Mouse (Mus musculus) limb, embryonic 14.5 days (tissue): Measurements from ENCODE around the gene Vrk1. TPM values are rescaled to one million over a fixed set of nuclear protein-coding genes. Genes with fewer than 3 reads are reported as not detected.

ENCODE experiments used
- ATAC-seq: fragments of 200-750 bp; cut with Nextera tagmentation; 2 replicates; pipeline ENCODE4 v1.8.0; 2017; ENCODE audit warnings: low read depth, moderate number of reproducible peaks, moderate TSS enrichment; ENCODE audit not compliant: low FRiP score
- DNase-seq: peaks from one replicate; pipeline ENCODE4 v3.0.0-alpha.2; 2015; ENCODE audit warnings: low spot score
- H3K27ac ChIP-seq: fragments of 300-500 bp; sonication (generic); replicated peaks from 2 replicates; pipeline ENCODE4 v1.5.1; 2014; ENCODE audit warnings: low read depth, mild to moderate bottlenecking, low read length, moderate library complexity, mixed read lengths
- H3K27me3 ChIP-seq: fragments of 300-500 bp; sonication (generic); 2 replicates; pipeline ENCODE4 v1.6.1; 2014; ENCODE audit warnings: low read length, mixed read lengths; ENCODE audit not compliant: control insufficient read depth, insufficient read depth
- H3K36me3 ChIP-seq: fragments of 300-500 bp; sonication (generic); 2 replicates; pipeline ENCODE4 v1.6.1; 2014; ENCODE audit warnings: mild to moderate bottlenecking, low read length, moderate library complexity, mixed read lengths; ENCODE audit not compliant: control insufficient read depth, insufficient read depth
- H3K4me1 ChIP-seq: fragments of 300-500 bp; sonication (generic); 2 replicates; pipeline ENCODE4 v1.6.1; 2014; ENCODE audit warnings: antibody characterized with exemption, low read length, mixed read lengths; ENCODE audit not compliant: control insufficient read depth, insufficient read depth
- H3K4me2 ChIP-seq: fragments of 300-500 bp; sonication (generic); replicated peaks from 2 replicates; pipeline ENCODE4 v1.6.1; 2014; ENCODE audit warnings: low read depth, mild to moderate bottlenecking, low read length, moderate library complexity; ENCODE audit not compliant: severe bottlenecking
- H3K4me3 ChIP-seq: fragments of 300-500 bp; sonication (generic); replicated peaks from 2 replicates; pipeline ENCODE4 v1.5.1; 2014; ENCODE audit warnings: low read length
- H3K9ac ChIP-seq: fragments of 300-500 bp; sonication (generic); 2 replicates; pipeline ENCODE4 v1.6.1; 2014; ENCODE audit warnings: mild to moderate bottlenecking, low read depth, low read length, moderate library complexity; ENCODE audit not compliant: severe bottlenecking
- H3K9me3 ChIP-seq: fragments of 300-500 bp; sonication (generic); 2 replicates; pipeline ENCODE4 v1.6.1; 2016; ENCODE audit warnings: low read length; ENCODE audit not compliant: control insufficient read depth
- POLR2A ChIP-seq: fragments of 200-500 bp; IDR thresholded peaks from 2 replicates; pipeline ENCODE4 v1.8.0; 2012; ENCODE audit warnings: inconsistent platforms, mild to moderate bottlenecking, moderate library complexity, borderline replicate concordance; ENCODE audit not compliant: insufficient read depth, insufficient read length; ENCODE audit errors: extremely low read depth
- WGBS: fragments of 180-500 bp; shearing (Covaris S2); extraction: QIAGEN DNeasy Blood & Tissue Kit; methylation state at CpG from one replicate; pipeline ENCODE4 v1.1.7; 2014; 5-methylcytosine and 5-hydroxymethylcytosine counted together
- polyA plus RNA-seq, 2 experiments: library from polyadenylated mRNA; depleted of rRNA in 1 of 2; stranded (reverse) in 1 of 2; unstranded in 1 of 2; fragments of >200 nt; fragmentation: Nextera tagmentation in 1 of 2; extraction: Ambion mirVana in 1 of 2; gene quantifications; 2 replicates each; pipeline versions ENCODE4 v1.2.1 to v1.2.3; 2012 to 2014

Gene Vrk1
- polyA plus RNA-seq, 2 experiments = 36.1 to 50.2 TPM

GRCm38 (mm10) chr12:106046143-106046795, 36.2 kb downstream of the Vrk1 start:
- Histone ChIP-seq H3K27ac (no peak overlapping the region), H3K4me1 (no peaks in the 10 kb centered on the region), H3K4me3 (no peak overlapping the region), H3K27me3 (no peaks in the 10 kb centered on the region), H3K4me2 (no peak overlapping the region), H3K36me3 (peaks cover 33% of the 10 kb centered on the region), H3K9ac (no peak overlapping the region; the same call in 1 of the 2 replicates), H3K9me3 (no peaks in the 10 kb centered on the region)
- 26% methylated on average over 9 of the region's 9 CpGs for WGBS
- DNase-seq (no peak), ATAC-seq (no peak)
- no peak for TF ChIP-seq POLR2A

GRCm38 (mm10) chr12:106052271-106052670, 42.2 kb downstream of the Vrk1 start:
- no peaks in the 10 kb centered on the region for H3K4me1 ChIP-seq
- WGBS = 90% methylated on average over 7 of the region's 7 CpGs
- H3K9me3 ChIP-seq = no peaks in the 10 kb centered on the region
- H3K9ac ChIP-seq = no peak overlapping the region
- no peak overlapping the region for H3K4me3 ChIP-seq
- H3K27ac ChIP-seq = no peak overlapping the region
- no peak for TF ChIP-seq POLR2A
- DNase-seq (no peak), ATAC-seq (no peak)
- H3K36me3 ChIP-seq = peaks cover 22% of the 10 kb centered on the region
- H3K4me2 ChIP-seq = no peak overlapping the region
- no peaks in the 10 kb centered on the region for H3K27me3 ChIP-seq

GRCm38 (mm10) chr12:106055799-106056198, 45.8 kb downstream of the Vrk1 start:
- peaks cover 21% of the 10 kb centered on the region for H3K36me3 ChIP-seq
- H3K27me3 ChIP-seq = no peaks in the 10 kb centered on the region
- H3K4me2 ChIP-seq = no peak overlapping the region
- no peak overlapping the region for H3K9ac ChIP-seq
- no peak for TF ChIP-seq POLR2A
- H3K4me3 ChIP-seq = no peak overlapping the region
- ATAC-seq (no peak; the same call in 1 of the 2 replicates), DNase-seq (peak; percentile 87)
- WGBS = 44% methylated on average over 6 of the region's 6 CpGs
- no peak overlapping the region for H3K27ac ChIP-seq
- H3K9me3 ChIP-seq = no peaks in the 10 kb centered on the region
- no peaks in the 10 kb centered on the region for H3K4me1 ChIP-seq

GRCm38 (mm10) chr12:106059873-106060573, 50.0 kb downstream of the Vrk1 start:
- ATAC-seq (no peak; the same call in 1 of the 2 replicates), DNase-seq (no peak)
- Histone ChIP-seq H3K9ac (no peak overlapping the region), H3K27ac (no peak overlapping the region), H3K27me3 (no peaks in the 10 kb centered on the region), H3K36me3 (peaks cover 35% of the 10 kb centered on the region), H3K4me1 (no peaks in the 10 kb centered on the region), H3K4me3 (no peak overlapping the region), H3K9me3 (no peaks in the 10 kb centered on the region), H3K4me2 (no peak overlapping the region)
- TF ChIP-seq POLR2A = no peak
- WGBS = 45% methylated on average over 12 of the region's 12 CpGs

- peaks cover 11% of the 10 kb centered on the region for H3K36me3 ChIP-seq
- peaks cover 11% of the 10 kb centered on the region for H3K4me1 ChIP-seq
- no peaks in the 10 kb centered on the region for H3K9me3 ChIP-seq
- no peak overlapping the region for H3K4me2 ChIP-seq
- H3K9ac ChIP-seq = no peak overlapping the region
- TF ChIP-seq POLR2A = no peak
- no peaks in the 10 kb centered on the region for H3K27me3 ChIP-seq
- no peak overlapping the region for H3K4me3 ChIP-seq
- ATAC-seq (no peak), DNase-seq (no peak)
- no peak overlapping the region for H3K27ac ChIP-seq
- 77% methylated on average over 22 of the region's 22 CpGs for WGBS
These were observed 60.6 kb downstream of the Vrk1 start for GRCm38 (mm10) chr12:106070434-106071155.
